Mouse (Mus musculus): ENCODE results near the gene Pdzd2. TPM values are rescaled to one million over a fixed set of nuclear protein-coding genes. Genes with fewer than 3 reads are reported as not detected.
A peak's percentile ranks its signal among the peaks of the same experiment; 100 is the strongest.

The Pdzd2 gene
- polyA plus RNA-seq, 1 experiment from 2014 or later: 19.1 TPM

- Histone ChIP-seq H3K27ac (no peak overlapping the region), H3K9ac (ENCODE audit: low read depth, low read length) (no peak overlapping the region), H3K4me2 (ENCODE audit: low read length) (no peak overlapping the region), H3K4me1 (replicated peaks; ENCODE audit: insufficient read depth, low read length) (peaks cover 7% of the 10 kb centered on the region; the same call in 1 of the 2 replicates), H3K36me3 (ENCODE audit: insufficient read depth, low read length) (no peaks in the 10 kb centered on the region), H3K4me3 (replicated peaks; ENCODE audit: low read depth, low read length) (no peak overlapping the region), H3K27me3 (ENCODE audit: insufficient read depth, low read length) (no peaks in the 10 kb centered on the region), H3K9me3 (replicated peaks; ENCODE audit: low read length) (no peaks in the 10 kb centered on the region)
- DNase-seq (ENCODE audit: low spot score) (no peak), ATAC-seq (replicated peaks; ENCODE audit: low FRiP score, low read depth) (no peak)
- WGBS: 87% methylated on average over 3 of the region's 3 CpGs
- no peak for TF ChIP-seq CTCF (IDR thresholded peaks at IDR 0.05; ENCODE audit: low read depth)
Measured at GRCm38 (mm10) chr15:12650236-12650635, 89.5 kb downstream of the Pdzd2 start.

- peaks cover 7% of the 10 kb centered on the region; the same call in 1 of the 2 replicates for H3K4me1 ChIP-seq (replicated peaks; ENCODE audit: insufficient read depth, low read length)
- DNase-seq (ENCODE audit: low spot score) (no peak), ATAC-seq (replicated peaks; ENCODE audit: low FRiP score, low read depth) (no peak)
- H3K4me2 ChIP-seq (ENCODE audit: low read length): no peak overlapping the region
- no peak overlapping the region for H3K9ac ChIP-seq (ENCODE audit: low read depth, low read length)
- 74% methylated on average over 3 of the region's 3 CpGs for WGBS
- no peak overlapping the region for H3K27ac ChIP-seq
- no peaks in the 10 kb centered on the region for H3K9me3 ChIP-seq (replicated peaks; ENCODE audit: low read length)
- no peaks in the 10 kb centered on the region for H3K27me3 ChIP-seq (ENCODE audit: insufficient read depth, low read length)
- H3K4me3 ChIP-seq (replicated peaks; ENCODE audit: low read depth, low read length): no peak overlapping the region
- TF ChIP-seq CTCF (IDR thresholded peaks at IDR 0.05; ENCODE audit: low read depth): no peak
- no peaks in the 10 kb centered on the region for H3K36me3 ChIP-seq (ENCODE audit: insufficient read depth, low read length)
Measured at GRCm38 (mm10) chr15:12649674-12650073, 90.0 kb downstream of the Pdzd2 start.

GRCm38 (mm10) chr15:12649131-12649530 lies 90.6 kb downstream of the Pdzd2 start:
- DNase-seq (ENCODE audit: low spot score): no peak
- H3K27ac ChIP-seq: no peak overlapping the region
- H3K9me3 ChIP-seq (replicated peaks; ENCODE audit: low read length): no peaks in the 10 kb centered on the region
- no peak overlapping the region for H3K4me2 ChIP-seq (ENCODE audit: low read length)
- H3K9ac ChIP-seq (ENCODE audit: low read depth, low read length): no peak overlapping the region
- TF ChIP-seq CTCF (IDR thresholded peaks at IDR 0.05; ENCODE audit: low read depth): no peak
- no peak overlapping the region for H3K4me3 ChIP-seq (replicated peaks; ENCODE audit: low read depth, low read length)
- H3K4me1 ChIP-seq (replicated peaks; ENCODE audit: insufficient read depth, low read length): peaks cover 7% of the 10 kb centered on the region; the same call in 1 of the 2 replicates
- H3K27me3 ChIP-seq (ENCODE audit: insufficient read depth, low read length): no peaks in the 10 kb centered on the region
- 63% methylated on average over 2 of the region's 2 CpGs for WGBS
- no peaks in the 10 kb centered on the region for H3K36me3 ChIP-seq (ENCODE audit: insufficient read depth, low read length)
- ATAC-seq (replicated peaks; ENCODE audit: low FRiP score, low read depth): no peak

- 62% methylated on average over 7 of the region's 7 CpGs for WGBS
- no peaks in the 10 kb centered on the region for H3K36me3 ChIP-seq (ENCODE audit: insufficient read depth, low read length)
- no peak for TF ChIP-seq CTCF (IDR thresholded peaks at IDR 0.05; ENCODE audit: low read depth)
- H3K4me2 ChIP-seq (ENCODE audit: low read length): no peak overlapping the region
- no peak overlapping the region for H3K4me3 ChIP-seq (replicated peaks; ENCODE audit: low read depth, low read length)
- H3K27me3 ChIP-seq (ENCODE audit: insufficient read depth, low read length): no peaks in the 10 kb centered on the region
- ATAC-seq (replicated peaks; ENCODE audit: low FRiP score, low read depth): no peak
- peak; percentile 45 for DNase-seq (ENCODE audit: low spot score)
- no peak overlapping the region for H3K9ac ChIP-seq (ENCODE audit: low read depth, low read length)
- H3K4me1 ChIP-seq (replicated peaks; ENCODE audit: insufficient read depth, low read length): no peaks in the 10 kb centered on the region
- H3K27ac ChIP-seq: no peak overlapping the region
- no peaks in the 10 kb centered on the region for H3K9me3 ChIP-seq (replicated peaks; ENCODE audit: low read length)
Measured at GRCm38 (mm10) chr15:12640755-12641154, 99.0 kb downstream of the Pdzd2 start.

GRCm38 (mm10) chr15:12639776-12640175 lies 99.9 kb downstream of the Pdzd2 start:
- DNase-seq (ENCODE audit: low spot score) (no peak), ATAC-seq (replicated peaks; ENCODE audit: low FRiP score, low read depth) (no peak)
- no peaks in the 10 kb centered on the region for H3K36me3 ChIP-seq (ENCODE audit: insufficient read depth, low read length)
- H3K4me1 ChIP-seq (replicated peaks; ENCODE audit: insufficient read depth, low read length): no peaks in the 10 kb centered on the region
- no peak overlapping the region for H3K27ac ChIP-seq
- TF ChIP-seq CTCF (IDR thresholded peaks at IDR 0.05; ENCODE audit: low read depth): no peak
- WGBS: 80% methylated on average over 3 of the region's 3 CpGs
- no peak overlapping the region for H3K4me2 ChIP-seq (ENCODE audit: low read length)
- H3K9me3 ChIP-seq (replicated peaks; ENCODE audit: low read length): no peaks in the 10 kb centered on the region
- H3K9ac ChIP-seq (ENCODE audit: low read depth, low read length): no peak overlapping the region
- no peaks in the 10 kb centered on the region for H3K27me3 ChIP-seq (ENCODE audit: insufficient read depth, low read length)
- no peak overlapping the region for H3K4me3 ChIP-seq (replicated peaks; ENCODE audit: low read depth, low read length)

- Histone ChIP-seq H3K4me2 (ENCODE audit: low read length) (no peak overlapping the region), H3K36me3 (ENCODE audit: insufficient read depth, low read length) (no peaks in the 10 kb centered on the region), H3K9ac (ENCODE audit: low read depth, low read length) (no peak overlapping the region), H3K9me3 (replicated peaks; ENCODE audit: low read length) (no peaks in the 10 kb centered on the region), H3K27me3 (ENCODE audit: insufficient read depth, low read length) (no peaks in the 10 kb centered on the region), H3K27ac (no peak overlapping the region), H3K4me1 (replicated peaks; ENCODE audit: insufficient read depth, low read length) (no peaks in the 10 kb centered on the region), H3K4me3 (replicated peaks; ENCODE audit: low read depth, low read length) (no peak overlapping the region)
- 90% methylated on average over 8 of the region's 8 CpGs for WGBS
- no peak for TF ChIP-seq CTCF (IDR thresholded peaks at IDR 0.05; ENCODE audit: low read depth)
- no peak for ATAC-seq (replicated peaks; ENCODE audit: low FRiP score, low read depth)
- DNase-seq (ENCODE audit: low spot score): no peak
Measured at GRCm38 (mm10) chr15:12639181-12639580, 100.5 kb downstream of the Pdzd2 start.

GRCm38 (mm10) chr15:12638370-12639030 lies 101.2 kb downstream of the Pdzd2 start:
- H3K36me3 ChIP-seq (ENCODE audit: insufficient read depth, low read length): no peaks in the 10 kb centered on the region
- WGBS: 61% methylated on average over 14 of the region's 14 CpGs
- no peak overlapping the region for H3K4me3 ChIP-seq (replicated peaks; ENCODE audit: low read depth, low read length)
- no peak overlapping the region for H3K27ac ChIP-seq
- H3K9me3 ChIP-seq (replicated peaks; ENCODE audit: low read length): no peaks in the 10 kb centered on the region
- DNase-seq (ENCODE audit: low spot score) (no peak), ATAC-seq (replicated peaks; ENCODE audit: low FRiP score, low read depth) (no peak)
- no peak overlapping the region for H3K9ac ChIP-seq (ENCODE audit: low read depth, low read length)
- H3K27me3 ChIP-seq (ENCODE audit: insufficient read depth, low read length): no peaks in the 10 kb centered on the region
- H3K4me1 ChIP-seq (replicated peaks; ENCODE audit: insufficient read depth, low read length): no peaks in the 10 kb centered on the region
- H3K4me2 ChIP-seq (ENCODE audit: low read length): no peak overlapping the region
- no peak for TF ChIP-seq CTCF (IDR thresholded peaks at IDR 0.05; ENCODE audit: low read depth)
